Mouse (Mus musculus) layer of hippocampus, adult 9-10 months (tissue): ENCODE results near the gene March10.

ENCODE experiments used
- DNase-seq: peaks from one replicate; pipeline ENCODE4 v3.0.0; 2022; ENCODE audit warnings: low spot score

The March10 gene

GRCm38 (mm10) chr11:105352954-105353890, 103.3 kb downstream of the March10 start:
- DNase-seq, result no peak

- DNase-seq, result no peak
Measured at GRCm38 (mm10) chr11:105352152-105352551, 104.4 kb downstream of the March10 start.

- no peak for DNase-seq
Measured at GRCm38 (mm10) chr11:105350643-105351042, 105.9 kb downstream of the March10 start.

- no peak for DNase-seq
Measured at GRCm38 (mm10) chr11:105349780-105350324, 106.7 kb downstream of the March10 start.

- DNase-seq, result no peak
Measured at GRCm38 (mm10) chr11:105348495-105348982, 108.0 kb downstream of the March10 start.

GRCm38 (mm10) chr11:105347162-105348161, 109.1 kb downstream of the March10 start:
- peak; percentile 65 for DNase-seq

- DNase-seq, result no peak
Measured at GRCm38 (mm10) chr11:105345284-105345683, 111.3 kb downstream of the March10 start.

GRCm38 (mm10) chr11:105338596-105339390, 117.7 kb downstream of the March10 start:
- DNase-seq, result no peak

- no peak for DNase-seq
Measured at GRCm38 (mm10) chr11:105333867-105334670, 122.5 kb downstream of the March10 start.

- no peak for DNase-seq
Measured at GRCm38 (mm10) chr11:105332468-105332867, 124.1 kb downstream of the March10 start.

- DNase-seq, result no peak
Measured at GRCm38 (mm10) chr11:105331732-105332131, 124.8 kb downstream of the March10 start.

GRCm38 (mm10) chr11:105331129-105331528, 125.4 kb downstream of the March10 start:
- no peak for DNase-seq

- no peak for DNase-seq
Measured at GRCm38 (mm10) chr11:105329962-105330361, 126.6 kb downstream of the March10 start.

GRCm38 (mm10) chr11:105327101-105327500, 129.4 kb downstream of the March10 start:
- no peak for DNase-seq

GRCm38 (mm10) chr11:105323530-105323929, 133.0 kb downstream of the March10 start:
- DNase-seq, result no peak

GRCm38 (mm10) chr11:105321090-105321489, 135.4 kb downstream of the March10 start:
- DNase-seq, result no peak

- DNase-seq, result no peak
Measured at GRCm38 (mm10) chr11:105317769-105318168, 138.8 kb downstream of the March10 start.

- DNase-seq, result no peak
Measured at GRCm38 (mm10) chr11:105316121-105316520, 140.4 kb downstream of the March10 start.

GRCm38 (mm10) chr11:105315296-105315695, 141.2 kb downstream of the March10 start:
- no peak for DNase-seq

GRCm38 (mm10) chr11:105313633-105314014, 142.9 kb downstream of the March10 start:
- no peak for DNase-seq
